Mouse (Mus musculus): ENCODE results near the gene Olfr985.

Olfr985 gene
- long read RNA-seq, experiment 1: 0 reads
- long read RNA-seq, experiment 2: 0 reads

GRCm38 (mm10) chr9:40130084-40130483 lies at the start of gene Olfr985:
Olfr985 (minus strand) TSS chr9:40130184.
- intact Hi-C loops (cut with DNase I): no loop called here

GRCm38 (mm10) chr9:40177017-40177416 lies 47.0 kb upstream of the Olfr985 start:
- intact Hi-C loops (cut with DNase I): no loop called here

GRCm38 (mm10) chr9:40166446-40166845 lies 36.5 kb upstream of the Olfr985 start:
- intact Hi-C loops (cut with DNase I): no loop called here

GRCm38 (mm10) chr9:40155118-40155644 lies 25.2 kb upstream of the Olfr985 start:
- intact Hi-C loops (cut with DNase I): no loop called here

GRCm38 (mm10) chr9:40141544-40141943 lies 11.6 kb upstream of the Olfr985 start:
- intact Hi-C loops (cut with DNase I): no loop called here

GRCm38 (mm10) chr9:40139484-40139883 lies 9.5 kb upstream of the Olfr985 start:
- intact Hi-C loops (cut with DNase I): no loop called here

- intact Hi-C loops (cut with DNase I): no loop called here
These were observed 7.2 kb upstream of the Olfr985 start for GRCm38 (mm10) chr9:40136987-40137688.

- intact Hi-C loops (cut with DNase I): no loop called here
These were observed 572 bp upstream of the Olfr985 start for GRCm38 (mm10) chr9:40130556-40130955.

- intact Hi-C loops (cut with DNase I): no loop called here
These were observed 12.7 kb downstream of the Olfr985 start for GRCm38 (mm10) chr9:40117287-40117659.

GRCm38 (mm10) chr9:40116645-40117286 lies 13.2 kb downstream of the Olfr985 start:
- intact Hi-C loops (cut with DNase I): no loop called here

GRCm38 (mm10) chr9:40114106-40114505 lies 15.9 kb downstream of the Olfr985 start, which contains the start of gene Olfr984:
Olfr984 (minus strand) TSS chr9:40114206.
- intact Hi-C loops (cut with DNase I): no loop called here

- intact Hi-C loops (cut with DNase I): no loop called here
These were observed 35.2 kb downstream of the Olfr985 start for GRCm38 (mm10) chr9:40094769-40095168.

GRCm38 (mm10) chr9:40093495-40093894 lies 36.5 kb downstream of the Olfr985 start, which contains the start of gene Olfr983:
Olfr983 (minus strand) TSS chr9:40093595.
- intact Hi-C loops (cut with DNase I): no loop called here

All from adrenal gland (tissue).